Mouse (Mus musculus) thymus, postnatal 0 days (tissue): Measurements from ENCODE around the gene 4931417E11Rik. TPM values are rescaled to one million over a fixed set of nuclear protein-coding genes. Genes with fewer than 3 reads are reported as not detected.

Experiments used
- DNase-seq: peaks from one replicate; pipeline ENCODE4 v3.0.0-alpha.2; 2015; ENCODE audit warnings: low spot score
- polyA plus RNA-seq: library from polyadenylated mRNA; unstranded; fragments of >200 nt; fragmentation: Nextera tagmentation; extraction: Ambion mirVana; gene quantifications from 2 replicates; pipeline ENCODE4 v1.2.1, GENCODE M21; 2015

Gene 4931417E11Rik
- polyA plus RNA-seq = not detected in 2 replicates

DNA sequence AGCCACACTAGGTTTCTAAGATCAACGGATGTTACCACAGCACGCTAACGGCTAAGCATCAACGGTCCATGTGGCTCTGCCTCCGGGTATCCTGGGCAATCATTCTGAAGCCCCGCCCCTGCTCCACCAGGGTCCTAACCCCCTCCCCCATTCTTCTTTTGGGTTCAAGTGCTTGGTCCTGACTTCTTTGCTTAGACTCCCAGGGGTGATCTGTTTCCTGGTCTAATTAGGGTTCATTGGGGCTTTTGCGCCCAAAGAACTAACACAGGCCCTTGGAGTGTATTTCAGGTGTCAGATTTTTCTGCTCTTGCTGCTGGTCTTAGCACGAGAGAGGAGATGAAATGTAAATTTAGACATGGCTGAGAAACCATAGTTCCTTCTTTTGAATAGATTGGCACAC is at the start of gene 4931417E11Rik:
TSS of gene 4931417E11Rik (minus strand) at position 101 of the 400 bp plus-strand sequence.
- no peak for DNase-seq

DNA sequence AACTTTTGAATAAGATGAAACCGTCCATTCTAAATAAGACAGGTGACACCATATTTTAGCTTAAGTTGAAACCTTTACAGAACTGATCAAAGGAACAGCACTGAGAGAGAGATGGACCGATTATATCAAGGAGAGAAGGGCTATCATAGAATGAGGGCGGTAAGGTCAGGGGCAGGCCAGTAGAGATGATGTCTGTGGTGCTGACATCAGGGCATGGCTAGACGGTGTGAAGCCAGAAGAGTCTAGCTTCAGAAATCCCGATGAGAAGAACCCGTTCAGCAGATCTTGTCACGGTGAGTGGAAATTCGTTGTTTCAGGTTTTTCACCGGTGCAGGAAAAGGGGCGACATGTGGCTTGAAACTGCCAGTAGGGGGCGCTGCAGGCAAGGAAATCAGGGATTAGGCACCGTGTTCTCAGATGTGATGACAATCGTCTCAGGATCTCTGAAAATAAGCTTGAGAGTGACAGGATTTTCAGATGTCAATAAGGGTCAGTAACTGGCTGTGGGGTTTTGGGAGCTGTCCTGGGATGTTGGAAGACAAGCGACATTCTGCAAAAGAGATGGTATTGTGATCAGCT is 48.4 kb upstream of the 4931417E11Rik start:
- DNase-seq = no peak

GRCm38 (mm10) chr6:73512907-73513306 is 43.4 kb upstream of the 4931417E11Rik start:
- DNase-seq = no peak

DNA sequence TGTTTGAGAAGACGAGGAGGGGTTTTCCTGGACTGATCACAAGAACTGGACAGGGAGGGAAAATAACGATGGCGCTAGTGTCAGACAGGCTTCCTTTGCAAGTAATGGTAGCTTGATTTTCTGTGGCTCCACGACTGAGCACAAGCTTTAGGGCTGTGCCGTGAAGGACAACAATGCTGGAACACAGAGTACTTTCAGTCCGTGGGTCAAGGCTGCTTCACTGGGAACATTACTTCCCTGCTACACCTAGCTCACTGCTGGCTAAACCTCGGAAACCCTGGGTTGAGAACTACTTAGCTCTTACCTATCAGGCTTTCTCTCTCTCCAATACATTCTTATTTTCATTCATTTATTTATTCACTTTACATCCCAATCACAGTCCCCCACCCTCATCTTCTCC is 30.2 kb upstream of the 4931417E11Rik start:
- no peak for DNase-seq

DNA sequence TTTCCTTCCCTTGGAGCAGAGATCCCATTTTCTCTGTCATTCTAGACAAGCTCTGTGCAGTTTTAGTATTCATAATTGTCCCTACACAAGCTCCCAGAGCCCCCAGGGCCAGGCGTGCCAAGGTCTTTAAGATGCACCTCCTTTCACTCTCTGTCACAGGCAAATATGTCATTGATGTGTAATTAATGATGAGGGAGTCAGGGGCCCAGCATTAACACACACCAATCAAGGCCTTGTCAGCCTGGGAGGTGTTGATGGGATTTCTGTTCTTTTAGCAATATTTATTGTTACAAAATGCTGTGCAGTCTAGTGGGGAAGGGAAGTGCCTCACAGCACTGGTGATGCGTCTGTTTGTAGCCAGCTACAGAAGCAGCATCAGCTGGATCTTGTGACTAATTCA is 27.9 kb upstream of the 4931417E11Rik start:
- no peak for DNase-seq

DNA sequence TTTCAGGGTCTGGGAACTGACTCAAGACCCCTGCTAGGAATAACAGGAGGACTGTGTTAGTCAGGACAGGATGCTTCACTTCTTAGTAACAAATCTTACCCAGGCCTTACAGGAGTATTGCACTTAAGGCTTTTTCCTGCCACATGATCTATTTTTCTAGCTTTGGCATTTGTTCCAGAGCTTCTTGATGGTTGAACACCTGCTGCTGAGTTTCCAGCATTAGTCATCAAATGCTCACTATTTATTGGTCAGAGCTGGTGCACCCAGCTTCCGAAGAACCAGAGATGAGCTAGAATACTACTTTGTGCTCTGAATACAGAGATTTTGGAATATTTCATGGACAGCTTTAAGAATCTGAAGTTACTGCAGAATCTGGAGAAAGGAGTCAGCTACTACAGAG is 21.1 kb upstream of the 4931417E11Rik start:
- DNase-seq = no peak

GRCm38 (mm10) chr6:73485616-73486015 is 16.1 kb upstream of the 4931417E11Rik start:
- no peak for DNase-seq

DNA sequence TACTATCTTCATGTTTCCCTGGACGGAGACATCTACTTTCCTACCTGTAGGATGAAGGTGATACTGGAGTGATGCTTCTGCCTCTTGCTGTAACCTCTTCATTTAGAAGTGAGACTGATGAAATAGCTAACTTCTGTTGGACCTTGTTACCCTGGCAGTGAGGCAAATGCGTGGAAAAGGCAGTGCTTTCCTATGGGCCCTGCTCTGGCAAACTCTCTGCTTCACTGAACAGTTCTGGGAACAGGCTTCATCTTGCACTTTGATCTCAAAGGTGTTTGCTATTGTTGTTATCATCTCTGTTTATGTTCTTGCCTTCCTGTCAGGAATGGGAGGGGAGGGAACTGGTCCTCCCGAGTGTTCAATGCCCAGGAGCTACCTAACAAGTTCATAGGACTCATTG is 3.4 kb downstream of the 4931417E11Rik start:
- DNase-seq = no peak

- no peak for DNase-seq
Measured at GRCm38 (mm10) chr6:73462543-73462942, 6.9 kb downstream of the 4931417E11Rik start.

- DNase-seq = no peak
Measured at GRCm38 (mm10) chr6:73433912-73434311, 35.6 kb downstream of the 4931417E11Rik start.

GRCm38 (mm10) chr6:73428618-73429336 is 40.7 kb downstream of the 4931417E11Rik start:
- DNase-seq = no peak

DNA sequence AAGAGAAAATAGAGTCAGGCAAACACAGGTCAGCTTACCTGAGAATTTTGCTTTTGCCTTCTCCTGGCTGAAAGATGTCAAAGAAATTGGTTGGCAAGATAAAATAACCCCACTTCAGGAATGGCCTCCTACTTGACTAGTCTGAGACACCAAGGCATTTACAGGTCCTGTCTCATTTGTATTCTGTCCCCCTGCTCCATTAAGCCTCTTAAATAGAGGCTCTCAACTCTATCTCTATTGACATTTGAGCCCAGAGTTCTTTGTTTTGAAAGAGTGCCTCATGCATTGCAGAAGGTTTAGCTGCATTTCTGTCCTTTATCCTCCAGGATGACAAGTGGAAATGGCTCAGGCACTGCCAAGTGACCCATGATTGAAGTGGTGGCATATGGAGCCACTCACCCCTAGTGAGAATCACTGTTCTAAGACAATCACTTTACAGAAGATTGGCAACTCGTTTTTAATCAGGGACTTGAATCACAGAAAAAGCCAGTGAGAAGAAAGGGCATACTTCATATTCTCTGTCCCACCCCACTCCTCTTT is 42.1 kb downstream of the 4931417E11Rik start:
- no peak for DNase-seq

Other genes starting within 250 kb of the 4931417E11Rik start
- gene Dnah6, start 248.0 kb downstream of the 4931417E11Rik start, polyA plus RNA-seq = 0.05 and 0.06 TPM in 2 replicates
- gene Suclg1, start 221.3 kb downstream of the 4931417E11Rik start, polyA plus RNA-seq = 163 and 168 TPM in 2 replicates